Mouse (Mus musculus): Measurements from ENCODE around the gene Arhgef10l. TPM values are rescaled to one million over a fixed set of nuclear protein-coding genes. Genes with fewer than 3 reads are reported as not detected.

Gene Arhgef10l
- polyA plus RNA-seq, 1 experiment from 2014 or later: 12.1 TPM

DNA sequence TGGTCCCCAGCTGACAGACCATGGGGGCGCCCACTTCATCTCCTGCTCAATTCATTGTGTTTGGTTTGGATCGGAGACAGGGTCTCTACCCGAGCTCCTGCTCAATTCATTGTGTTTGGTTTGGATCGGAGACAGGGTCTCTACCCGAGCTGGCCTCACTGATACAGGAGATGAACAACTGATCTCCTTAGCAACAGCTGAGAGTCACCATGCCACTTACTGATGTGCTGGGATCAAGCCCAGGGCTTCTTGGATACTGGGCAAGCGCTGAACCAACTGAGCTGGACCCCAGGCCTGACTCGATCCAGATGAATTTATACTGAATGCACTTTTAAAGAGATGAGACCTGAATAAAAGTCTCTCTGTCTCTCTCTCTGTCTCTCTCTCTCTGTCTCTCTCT, 59.6 kb downstream of the Arhgef10l start:
- WGBS: 85% methylated on average over 7 of the region's 7 CpGs
- no peak for ATAC-seq

GRCm38 (mm10) chr4:140605790-140606189, 60.0 kb downstream of the Arhgef10l start:
- no peak for ATAC-seq
- Histone ChIP-seq H3K9ac (ENCODE audit: low read depth, low read length) (no peak overlapping the region), H3K27me3 (replicated peaks; ENCODE audit: control insufficient read depth, insufficient read depth, low read length) (no peaks in the 10 kb centered on the region), H3K9me3 (ENCODE audit: control insufficient read depth, low read length) (no peaks in the 10 kb centered on the region), H3K36me3 (ENCODE audit: control insufficient read depth, insufficient read depth, low read length) (0 out of 2 replicates have a peak, but pooled peaks cover 6% of the 10 kb centered on the region), H3K4me2 (ENCODE audit: low read depth, low read length) (no peak overlapping the region), H3K4me3 (ENCODE audit: low read length) (no peak overlapping the region), H3K27ac (ENCODE audit: low read length) (no peak overlapping the region), H3K4me1 (ENCODE audit: control insufficient read depth, insufficient read depth, low read length) (peaks cover 23% of the 10 kb centered on the region)
- 64% methylated on average over 7 of the region's 7 CpGs for WGBS

More for the DNA sequence above, 59.6 kb downstream of the Arhgef10l start:
- Histone ChIP-seq H3K4me2 (ENCODE audit: low read depth, low read length) (no peak overlapping the region), H3K36me3 (ENCODE audit: control insufficient read depth, insufficient read depth, low read length) (0 out of 2 replicates have a peak, but pooled peaks cover 6% of the 10 kb centered on the region), H3K9me3 (ENCODE audit: control insufficient read depth, low read length) (no peaks in the 10 kb centered on the region), H3K4me1 (ENCODE audit: control insufficient read depth, insufficient read depth, low read length) (peaks cover 25% of the 10 kb centered on the region), H3K9ac (ENCODE audit: low read depth, low read length) (no peak overlapping the region), H3K4me3 (ENCODE audit: low read length) (no peak overlapping the region), H3K27ac (ENCODE audit: low read length) (no peak overlapping the region), H3K27me3 (replicated peaks; ENCODE audit: control insufficient read depth, insufficient read depth, low read length) (no peaks in the 10 kb centered on the region)

DNA sequence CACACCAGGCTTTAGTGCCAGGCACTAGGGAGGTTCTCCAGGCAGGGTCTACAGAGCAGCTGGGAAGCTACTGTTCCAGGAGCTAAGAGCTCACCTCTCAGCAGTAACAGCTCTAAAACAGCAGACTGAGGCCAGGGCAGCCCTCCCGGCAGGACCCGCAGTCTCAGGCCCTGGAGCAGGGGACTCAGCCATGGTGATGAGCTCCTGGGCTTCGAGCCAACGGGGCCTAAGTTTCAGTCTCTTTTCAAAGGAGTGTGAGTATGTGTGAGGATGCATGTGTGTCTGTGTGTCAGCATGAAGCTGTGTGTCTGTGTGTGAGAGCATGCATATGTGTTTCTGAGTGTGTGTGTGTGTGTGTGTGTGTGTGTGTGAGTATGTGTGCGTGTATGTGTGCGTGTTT, 60.6 kb downstream of the Arhgef10l start:
- Histone ChIP-seq H3K27ac (ENCODE audit: low read length) (no peak overlapping the region), H3K4me3 (ENCODE audit: low read length) (no peak overlapping the region), H3K9me3 (ENCODE audit: control insufficient read depth, low read length) (no peaks in the 10 kb centered on the region), H3K36me3 (ENCODE audit: control insufficient read depth, insufficient read depth, low read length) (0 out of 2 replicates have a peak, but pooled peaks cover 6% of the 10 kb centered on the region), H3K9ac (ENCODE audit: low read depth, low read length) (no peak overlapping the region), H3K27me3 (replicated peaks; ENCODE audit: control insufficient read depth, insufficient read depth, low read length) (no peaks in the 10 kb centered on the region), H3K4me1 (ENCODE audit: control insufficient read depth, insufficient read depth, low read length) (peaks cover 19% of the 10 kb centered on the region; the same call in 1 of the 2 replicates), H3K4me2 (ENCODE audit: low read depth, low read length) (no peak overlapping the region)
- 75% methylated on average over 6 of the region's 6 CpGs for WGBS
- ATAC-seq: no peak

DNA sequence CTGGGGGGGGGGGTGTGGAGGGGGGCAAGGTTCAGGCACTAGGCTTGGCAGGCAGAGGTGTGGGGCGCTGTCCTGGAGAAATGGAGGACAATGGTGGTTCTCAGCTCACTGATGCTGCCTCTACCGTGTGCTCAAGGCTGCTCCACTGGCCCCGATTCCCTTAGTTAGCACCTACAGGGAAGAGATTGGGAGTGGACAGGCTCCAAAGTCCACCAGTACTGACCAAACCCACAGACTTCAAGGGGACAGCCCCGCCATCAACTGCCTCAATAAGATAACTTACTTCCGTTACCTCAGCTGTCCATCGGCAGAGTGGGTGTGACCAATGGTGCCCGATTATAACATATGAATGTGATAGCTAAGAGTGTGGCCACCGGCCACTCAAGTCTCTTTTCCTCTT, 61.3 kb downstream of the Arhgef10l start:
- H3K4me3 ChIP-seq (ENCODE audit: low read length): no peak overlapping the region
- peak; percentile 53 for ATAC-seq
- H3K27ac ChIP-seq (ENCODE audit: low read length): no peak overlapping the region
- 71% methylated on average over 8 of the region's 8 CpGs for WGBS
- H3K36me3 ChIP-seq (ENCODE audit: control insufficient read depth, insufficient read depth, low read length): 0 out of 2 replicates have a peak, but pooled peaks cover 4% of the 10 kb centered on the region
- H3K9me3 ChIP-seq (ENCODE audit: control insufficient read depth, low read length): no peaks in the 10 kb centered on the region
- H3K4me2 ChIP-seq (ENCODE audit: low read depth, low read length): no peak overlapping the region
- H3K9ac ChIP-seq (ENCODE audit: low read depth, low read length): no peak overlapping the region
- H3K4me1 ChIP-seq (ENCODE audit: control insufficient read depth, insufficient read depth, low read length): peaks cover 19% of the 10 kb centered on the region; the same call in 1 of the 2 replicates
- no peaks in the 10 kb centered on the region for H3K27me3 ChIP-seq (replicated peaks; ENCODE audit: control insufficient read depth, insufficient read depth, low read length)

DNA sequence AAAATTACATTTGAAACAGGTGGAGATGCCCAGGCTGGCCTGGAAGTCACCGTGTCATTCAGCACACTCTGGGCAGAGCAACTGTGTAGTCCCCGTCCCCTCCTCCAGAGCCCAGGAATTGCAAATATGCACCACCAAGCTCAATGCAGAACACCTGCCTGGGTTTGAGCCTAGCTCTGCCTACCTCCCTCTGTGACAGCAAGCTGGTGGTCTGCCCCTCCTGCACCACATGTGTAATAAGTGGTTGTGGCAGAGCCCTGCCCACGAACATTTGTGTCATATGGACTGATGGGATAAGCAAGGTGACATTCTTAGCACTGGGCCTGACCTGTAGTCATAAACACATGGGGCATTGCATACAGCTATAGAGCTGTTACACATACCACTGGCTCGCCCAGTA, 63.8 kb downstream of the Arhgef10l start:
- H3K4me3 ChIP-seq (ENCODE audit: low read length): no peak overlapping the region
- H3K4me2 ChIP-seq (ENCODE audit: low read depth, low read length): no peak overlapping the region
- no peaks in the 10 kb centered on the region for H3K27me3 ChIP-seq (replicated peaks; ENCODE audit: control insufficient read depth, insufficient read depth, low read length)
- H3K9ac ChIP-seq (ENCODE audit: low read depth, low read length): no peak overlapping the region
- ATAC-seq: no peak
- H3K9me3 ChIP-seq (ENCODE audit: control insufficient read depth, low read length): peaks cover under 1% of the 10 kb centered on the region; the same call in 1 of the 2 replicates
- peaks cover 12% of the 10 kb centered on the region for H3K36me3 ChIP-seq (ENCODE audit: control insufficient read depth, insufficient read depth, low read length)
- H3K27ac ChIP-seq (ENCODE audit: low read length): no peak overlapping the region
- H3K4me1 ChIP-seq (ENCODE audit: control insufficient read depth, insufficient read depth, low read length): peaks cover 19% of the 10 kb centered on the region; the same call in 1 of the 2 replicates
- WGBS: 73% methylated on average over 4 of the region's 4 CpGs

- Histone ChIP-seq H3K9me3 (ENCODE audit: control insufficient read depth, low read length) (peaks cover 8% of the 10 kb centered on the region; the same call in 1 of the 2 replicates), H3K9ac (ENCODE audit: low read depth, low read length) (no peak overlapping the region), H3K4me1 (ENCODE audit: control insufficient read depth, insufficient read depth, low read length) (peaks cover 19% of the 10 kb centered on the region; the same call in 1 of the 2 replicates), H3K27ac (ENCODE audit: low read length) (no peak overlapping the region), H3K4me2 (ENCODE audit: low read depth, low read length) (no peak overlapping the region), H3K4me3 (ENCODE audit: low read length) (no peak overlapping the region), H3K36me3 (ENCODE audit: control insufficient read depth, insufficient read depth, low read length) (peaks cover 12% of the 10 kb centered on the region), H3K27me3 (replicated peaks; ENCODE audit: control insufficient read depth, insufficient read depth, low read length) (no peaks in the 10 kb centered on the region)
- ATAC-seq: 0 out of 2 replicates have a peak, but pooled peaks have one; percentile 15
- WGBS: 57% methylated on average over 11 of the region's 11 CpGs
Observed at GRCm38 (mm10) chr4:140601153-140601552, 64.7 kb downstream of the Arhgef10l start.

GRCm38 (mm10) chr4:140598846-140599245, 67.0 kb downstream of the Arhgef10l start:
- WGBS: 73% methylated on average over 5 of the region's 5 CpGs
- no peak overlapping the region for H3K4me2 ChIP-seq (ENCODE audit: low read depth, low read length)
- ATAC-seq: peak; percentile 51

DNA sequence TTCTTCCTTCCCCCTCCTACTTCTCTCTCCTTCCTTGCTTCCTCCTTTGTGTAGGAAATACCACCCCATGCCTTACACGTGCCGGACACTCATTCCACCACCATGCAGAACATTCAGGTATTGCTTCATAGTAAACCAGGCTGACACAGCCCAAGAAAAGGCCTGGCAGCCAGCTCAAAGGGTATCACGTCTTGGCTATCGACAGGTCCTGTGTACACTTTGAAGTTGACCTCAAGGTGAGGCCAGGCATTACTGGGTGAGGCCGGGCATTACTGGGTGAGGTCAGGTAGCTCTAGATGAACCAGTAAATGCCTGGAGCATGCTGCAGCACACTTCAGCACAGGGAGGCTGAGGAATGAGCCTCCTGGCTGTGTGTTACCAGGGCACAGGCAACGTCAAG, 67.9 kb downstream of the Arhgef10l start:
- H3K27ac ChIP-seq (ENCODE audit: low read length): no peak overlapping the region
- H3K4me2 ChIP-seq (ENCODE audit: low read depth, low read length): no peak overlapping the region
- 91% methylated on average over 6 of the region's 6 CpGs for WGBS
- no peak for ATAC-seq
- no peak overlapping the region for H3K9ac ChIP-seq (ENCODE audit: low read depth, low read length)
- H3K4me1 ChIP-seq (ENCODE audit: control insufficient read depth, insufficient read depth, low read length): 0 out of 2 replicates have a peak, but pooled peaks cover 7% of the 10 kb centered on the region
- H3K9me3 ChIP-seq (ENCODE audit: control insufficient read depth, low read length): peaks cover 8% of the 10 kb centered on the region; the same call in 1 of the 2 replicates
- H3K4me3 ChIP-seq (ENCODE audit: low read length): no peak overlapping the region
- peaks cover 14% of the 10 kb centered on the region for H3K36me3 ChIP-seq (ENCODE audit: control insufficient read depth, insufficient read depth, low read length)
- no peaks in the 10 kb centered on the region for H3K27me3 ChIP-seq (replicated peaks; ENCODE audit: control insufficient read depth, insufficient read depth, low read length)

More at GRCm38 (mm10) chr4:140598846-140599245, 67.0 kb downstream of the Arhgef10l start:
- H3K27me3 ChIP-seq (replicated peaks; ENCODE audit: control insufficient read depth, insufficient read depth, low read length): no peaks in the 10 kb centered on the region
- H3K9ac ChIP-seq (ENCODE audit: low read depth, low read length): no peak overlapping the region
- H3K4me3 ChIP-seq (ENCODE audit: low read length): no peak overlapping the region
- H3K27ac ChIP-seq (ENCODE audit: low read length): no peak overlapping the region
- H3K9me3 ChIP-seq (ENCODE audit: control insufficient read depth, low read length): peaks cover 8% of the 10 kb centered on the region; the same call in 1 of the 2 replicates
- 0 out of 2 replicates have a peak, but pooled peaks cover 7% of the 10 kb centered on the region for H3K4me1 ChIP-seq (ENCODE audit: control insufficient read depth, insufficient read depth, low read length)
- H3K36me3 ChIP-seq (ENCODE audit: control insufficient read depth, insufficient read depth, low read length): peaks cover 14% of the 10 kb centered on the region

- 0 out of 2 replicates have a peak, but pooled peaks cover 7% of the 10 kb centered on the region for H3K4me1 ChIP-seq (ENCODE audit: control insufficient read depth, insufficient read depth, low read length)
- peaks cover 14% of the 10 kb centered on the region for H3K36me3 ChIP-seq (ENCODE audit: control insufficient read depth, insufficient read depth, low read length)
- no peak overlapping the region for H3K4me2 ChIP-seq (ENCODE audit: low read depth, low read length)
- no peak overlapping the region for H3K4me3 ChIP-seq (ENCODE audit: low read length)
- 94% methylated on average over 5 of the region's 5 CpGs for WGBS
- H3K27ac ChIP-seq (ENCODE audit: low read length): no peak overlapping the region
- no peak for ATAC-seq
- H3K9ac ChIP-seq (ENCODE audit: low read depth, low read length): no peak overlapping the region
- peaks cover 8% of the 10 kb centered on the region; the same call in 1 of the 2 replicates for H3K9me3 ChIP-seq (ENCODE audit: control insufficient read depth, low read length)
- no peaks in the 10 kb centered on the region for H3K27me3 ChIP-seq (replicated peaks; ENCODE audit: control insufficient read depth, insufficient read depth, low read length)
Observed at GRCm38 (mm10) chr4:140597378-140597777, 68.4 kb downstream of the Arhgef10l start.
